Comparison of ENCODE assay signal across 8 mouse cellular contexts in the genomic region with DNA sequence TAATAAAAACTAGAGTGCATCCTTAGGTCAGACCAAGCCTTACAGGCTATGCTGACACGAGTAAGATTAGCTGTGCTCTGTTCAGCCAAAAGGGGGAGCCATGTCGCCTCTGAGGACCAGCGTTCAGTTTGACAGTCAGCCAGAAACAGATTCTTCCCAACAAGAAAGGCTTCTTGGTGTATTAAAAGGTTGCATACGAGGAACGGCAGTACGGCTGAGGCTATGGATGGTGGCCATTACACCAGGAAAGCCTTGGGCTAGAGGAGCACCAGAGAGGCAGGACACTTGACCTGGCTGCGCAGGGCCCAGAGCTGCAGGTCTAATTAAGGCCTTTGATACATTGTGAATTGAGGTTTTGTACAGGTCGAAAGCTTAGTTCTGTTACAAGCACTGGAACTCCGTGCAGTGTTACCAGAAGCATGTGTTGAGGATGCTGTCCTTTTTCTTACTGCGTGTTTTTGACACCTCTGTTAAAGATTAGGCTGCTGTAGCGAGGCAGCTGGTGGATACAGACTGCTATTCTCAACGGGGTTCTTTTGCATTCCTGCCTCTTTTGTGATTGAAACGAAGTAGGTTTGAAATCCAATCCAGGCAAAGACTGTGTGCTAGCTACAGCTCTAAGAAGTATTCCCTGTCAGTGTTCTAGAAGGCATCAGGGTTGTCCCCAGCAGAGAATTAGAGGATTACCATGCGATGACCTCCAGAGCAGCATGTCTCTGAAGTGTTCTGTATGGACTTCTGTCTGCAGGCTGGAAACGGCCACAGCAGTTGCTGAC. TPM values are rescaled to one million over a fixed set of nuclear protein-coding genes. Genes with fewer than 3 reads are reported as not detected.
A peak's percentile ranks its signal among the peaks of the same experiment; 100 is the strongest.
DNase-seq lines count a peak whose midpoint lies in the region; ATAC-seq and TF ChIP-seq lines count a peak whose summit lies in the region.

No protein-coding gene starts in this region.

- ATAC-seq in megakaryocyte progenitor cell, adult 5-6 weeks (replicated peaks; ENCODE audit: poor library complexity) = peak; percentile 90

- H3K4me3 ChIP-seq in left cerebral cortex, adult 2 months = no peak overlapping the region

- intact Hi-C loops in left cerebral cortex, adult 2 months (cut with DNase I) = loop anchor here (1.0 to 5.0 kb wide), 2 partner anchors 44 to 96 kb away; partner anchors contain the start of gene Fam241a

- peak; percentile 77 for TF ChIP-seq CTCF in left cerebral cortex, adult 2 months (IDR thresholded peaks at IDR 0.05)

- DNase-seq in adrenal gland, adult (ENCODE audit: inconsistent age in 2 of 2, low spot score in 1 of 2) = peak; percentile 59 to 88
- DNase-seq in embryo, embryonic 10 days (ENCODE audit: low spot score) = peak; percentile 90
- DNase-seq in gastrocnemius, postnatal 10 days = peak; percentile 69
- DNase-seq in induced T-regulatory cell, adult 2 months (ENCODE audit: low read depth) = peak; percentile 78
- peak; percentile 52 to 54 for DNase-seq in left cerebral cortex, adult 2 months (ENCODE audit: extremely low spot score in 1 of 2, low spot score in 2 of 2)
- peak; percentile 68 to 80 for DNase-seq in right cerebral cortex, adult 2 months (ENCODE audit: low spot score in 2 of 2)
- peak; percentile 25 for DNase-seq in urinary bladder, postnatal 10 days (ENCODE audit: low spot score)

- no peak overlapping the region for H3K27ac ChIP-seq in left cerebral cortex, adult 2 months

RNA-seq across cellular contexts. Expression of gene Ap1ar, which starts 16.3 kb away (rescaled TPM):
- 10 to 100 TPM; 15.5 to 18.7 TPM for total RNA-seq in gastrocnemius, postnatal 10 days (2021)
- total RNA-seq in left cerebral cortex, adult 2 months (2021) = 10 to 100 TPM; 81.7 to 89.0 TPM
- 60.0 and 69.6 TPM in 2 replicates for total RNA-seq in megakaryocyte progenitor cell, adult 5-6 weeks (2015)
- total RNA-seq in megakaryocyte progenitor cell, adult 5-6 weeks (2017) = 56.3 and 71.7 TPM in 2 replicates

RNA-seq across cellular contexts. Expression of gene Fam241a, which starts 42.5 kb away (rescaled TPM):
- total RNA-seq in gastrocnemius, postnatal 10 days (2021) = 1 to 10 TPM; 4.0 to 5.8 TPM
- 1 to 10 TPM; 3.2 to 3.8 TPM for total RNA-seq in left cerebral cortex, adult 2 months (2021)
- 34.4 and 38.7 TPM in 2 replicates for total RNA-seq in megakaryocyte progenitor cell, adult 5-6 weeks (2015)
- total RNA-seq in megakaryocyte progenitor cell, adult 5-6 weeks (2017) = 21.0 and 27.7 TPM in 2 replicates

Comparison
In these comparisons a context has a peak if more than half of its experiments do, and no peak if none do; other contexts are left out.
1. DNase-seq: peak in every context shown above with its lines; median percentile 90 in embryo, embryonic 10 days; 78 in induced T-regulatory cell, adult 2 months; 74 in right cerebral cortex, adult 2 months; 74 in adrenal gland, adult; 69 in gastrocnemius, postnatal 10 days; 53 in left cerebral cortex, adult 2 months; 25 in urinary bladder, postnatal 10 days.